Mouse (Mus musculus): ENCODE measurements at regions not wholly inside any gene's neighbourhood (a gene's known extent, or its start where the extent isn't known, plus 50 kb on each side); places are given as distances from the start of the nearest gene placed in this dataset.

DNA sequence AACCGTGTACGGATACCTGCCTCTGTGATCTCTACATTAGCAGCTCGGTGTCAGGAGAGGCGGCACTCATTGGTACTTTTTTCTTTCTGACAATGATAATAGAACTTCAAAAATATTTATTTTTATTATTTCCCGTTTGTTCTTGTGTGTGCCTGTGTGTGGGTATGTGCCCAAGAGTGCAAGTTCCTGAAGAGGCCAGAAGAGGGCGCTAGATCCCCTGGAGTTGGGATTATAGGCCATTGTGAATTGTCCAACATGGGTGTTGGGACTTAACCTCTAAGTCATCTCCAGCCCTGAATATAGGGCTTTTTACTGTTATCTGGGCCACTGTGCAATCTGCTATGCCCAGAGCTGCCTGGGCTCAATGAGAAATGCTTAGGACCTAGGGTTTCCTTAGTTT lies 99.6 kb upstream of the Zc3h12a start:
- no peak overlapping the region for H3K27ac ChIP-seq (ENCODE audit: low read depth, low read length)
- no peaks in the 10 kb centered on the region for H3K4me1 ChIP-seq (replicated peaks; ENCODE audit: control insufficient read depth, insufficient read depth, low read length)
- no peak for ATAC-seq
- H3K4me3 ChIP-seq (ENCODE audit: low read depth, low read length), result no peak overlapping the region
- H3K27me3 ChIP-seq (replicated peaks; ENCODE audit: control insufficient read depth, insufficient read depth, low read length), result no peaks in the 10 kb centered on the region; the same call in 1 of the 2 replicates
- WGBS, result 91% methylated on average over 6 of the region's 6 CpGs
- H3K9me3 ChIP-seq (ENCODE audit: control insufficient read depth), result no peaks in the 10 kb centered on the region
- no peaks in the 10 kb centered on the region for H3K36me3 ChIP-seq (ENCODE audit: control insufficient read depth, insufficient read depth)
- TF ChIP-seq CTCF (IDR thresholded peaks at IDR 0.05; ENCODE audit: low read depth), result 0 out of 2 replicates have a peak, but pooled peaks have one; percentile 9
- no peak overlapping the region for H3K9ac ChIP-seq (ENCODE audit: low read depth, low read length)
- no peak overlapping the region for H3K4me2 ChIP-seq (replicated peaks; ENCODE audit: low read depth)

- 40% methylated on average over 6 of the region's 6 CpGs for WGBS
- Histone ChIP-seq H3K9me3 (ENCODE audit: control insufficient read depth) (no peaks in the 10 kb centered on the region), H3K4me1 (replicated peaks; ENCODE audit: control insufficient read depth, insufficient read depth, low read length) (no peaks in the 10 kb centered on the region), H3K9ac (ENCODE audit: low read depth, low read length) (no peak overlapping the region), H3K36me3 (ENCODE audit: control insufficient read depth, insufficient read depth) (no peaks in the 10 kb centered on the region), H3K27me3 (replicated peaks; ENCODE audit: control insufficient read depth, insufficient read depth, low read length) (no peaks in the 10 kb centered on the region; the same call in 1 of the 2 replicates), H3K27ac (ENCODE audit: low read depth, low read length) (no peak overlapping the region), H3K4me2 (replicated peaks; ENCODE audit: low read depth) (no peak overlapping the region), H3K4me3 (ENCODE audit: low read depth, low read length) (no peak overlapping the region)
- no peak for ATAC-seq
- TF ChIP-seq CTCF (IDR thresholded peaks at IDR 0.05; ENCODE audit: low read depth), result no peak
Observed at GRCm38 (mm10) chr4:125222922-125223321, 95.3 kb upstream of the Zc3h12a start.

- TF ChIP-seq CTCF (IDR thresholded peaks at IDR 0.05; ENCODE audit: low read depth), result peak; percentile 64
- H3K4me2 ChIP-seq (replicated peaks; ENCODE audit: low read depth), result no peak overlapping the region
- no peaks in the 10 kb centered on the region for H3K4me1 ChIP-seq (replicated peaks; ENCODE audit: control insufficient read depth, insufficient read depth, low read length)
- H3K9me3 ChIP-seq (ENCODE audit: control insufficient read depth), result no peaks in the 10 kb centered on the region
- no peak overlapping the region for H3K27ac ChIP-seq (ENCODE audit: low read depth, low read length)
- no peak for ATAC-seq
- H3K9ac ChIP-seq (ENCODE audit: low read depth, low read length), result no peak overlapping the region
- H3K4me3 ChIP-seq (ENCODE audit: low read depth, low read length), result no peak overlapping the region
- no peaks in the 10 kb centered on the region; the same call in 1 of the 2 replicates for H3K27me3 ChIP-seq (replicated peaks; ENCODE audit: control insufficient read depth, insufficient read depth, low read length)
- H3K36me3 ChIP-seq (ENCODE audit: control insufficient read depth, insufficient read depth), result no peaks in the 10 kb centered on the region
- WGBS, result 27% methylated on average over 7 of the region's 7 CpGs
Observed at GRCm38 (mm10) chr4:125220314-125220713, 92.7 kb upstream of the Zc3h12a start.

DNA sequence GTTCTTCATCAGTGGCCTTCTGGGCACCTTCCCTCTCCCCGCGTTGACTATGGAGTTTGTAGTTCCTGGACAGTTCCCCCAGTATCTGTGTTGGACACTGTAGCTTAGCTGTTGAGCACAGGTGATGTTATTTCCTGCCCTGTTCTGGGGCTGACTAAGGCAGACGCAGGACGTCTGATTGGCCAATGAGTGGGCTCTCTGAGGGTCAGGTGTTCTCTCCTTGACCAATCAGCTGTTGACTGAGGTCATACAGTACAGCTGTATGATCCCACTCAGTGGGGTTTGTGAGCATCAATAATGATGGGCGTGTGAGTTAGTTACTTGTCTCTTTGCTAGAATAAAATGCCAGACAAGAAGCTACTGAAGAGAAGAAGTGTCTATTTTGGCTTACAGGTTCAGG lies 91.6 kb upstream of the Zc3h12a start:
- 82% methylated on average over 5 of the region's 5 CpGs for WGBS
- H3K4me2 ChIP-seq (replicated peaks; ENCODE audit: low read depth), result no peak overlapping the region
- H3K4me3 ChIP-seq (ENCODE audit: low read depth, low read length), result no peak overlapping the region
- H3K27me3 ChIP-seq (replicated peaks; ENCODE audit: control insufficient read depth, insufficient read depth, low read length), result no peaks in the 10 kb centered on the region; the same call in 1 of the 2 replicates
- H3K36me3 ChIP-seq (ENCODE audit: control insufficient read depth, insufficient read depth), result no peaks in the 10 kb centered on the region
- H3K27ac ChIP-seq (ENCODE audit: low read depth, low read length), result no peak overlapping the region
- H3K9ac ChIP-seq (ENCODE audit: low read depth, low read length), result no peak overlapping the region
- H3K4me1 ChIP-seq (replicated peaks; ENCODE audit: control insufficient read depth, insufficient read depth, low read length), result no peaks in the 10 kb centered on the region
- no peak for TF ChIP-seq CTCF (IDR thresholded peaks at IDR 0.05; ENCODE audit: low read depth)
- no peaks in the 10 kb centered on the region for H3K9me3 ChIP-seq (ENCODE audit: control insufficient read depth)
- ATAC-seq, result no peak

DNA sequence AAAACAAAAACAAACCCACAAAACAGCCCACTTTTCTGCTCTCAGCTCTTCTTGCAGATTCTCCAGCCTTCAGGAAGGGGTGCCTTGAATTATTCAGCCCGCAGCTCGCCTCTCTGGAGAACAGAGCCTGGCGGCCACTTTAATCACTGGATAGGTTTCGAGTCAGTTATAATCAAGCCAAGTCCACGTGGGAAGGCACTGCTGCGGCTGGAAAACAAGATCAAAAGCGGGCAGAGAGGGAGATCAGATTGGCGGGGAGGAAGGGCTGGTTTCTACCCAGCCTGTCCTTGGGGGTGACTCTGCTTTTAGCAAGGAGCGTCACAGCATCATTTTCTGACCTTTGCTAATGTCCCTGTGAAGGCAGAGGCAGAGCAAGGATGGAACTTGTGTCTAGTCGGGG lies 86.7 kb upstream of the Zc3h12a start:
- ATAC-seq, result no peak
- WGBS, result 64% methylated on average over 10 of the region's 10 CpGs
- no peak for TF ChIP-seq CTCF (IDR thresholded peaks at IDR 0.05; ENCODE audit: low read depth)
- Histone ChIP-seq H3K9me3 (ENCODE audit: control insufficient read depth) (no peaks in the 10 kb centered on the region), H3K36me3 (ENCODE audit: control insufficient read depth, insufficient read depth) (no peaks in the 10 kb centered on the region), H3K4me1 (replicated peaks; ENCODE audit: control insufficient read depth, insufficient read depth, low read length) (no peaks in the 10 kb centered on the region), H3K4me2 (replicated peaks; ENCODE audit: low read depth) (no peak overlapping the region), H3K9ac (ENCODE audit: low read depth, low read length) (no peak overlapping the region), H3K4me3 (ENCODE audit: low read depth, low read length) (no peak overlapping the region), H3K27me3 (replicated peaks; ENCODE audit: control insufficient read depth, insufficient read depth, low read length) (no peaks in the 10 kb centered on the region), H3K27ac (ENCODE audit: low read depth, low read length) (no peak overlapping the region)

GRCm38 (mm10) chr4:125212176-125212530 lies 84.5 kb upstream of the Zc3h12a start:
- Histone ChIP-seq H3K9me3 (ENCODE audit: control insufficient read depth) (no peaks in the 10 kb centered on the region), H3K4me3 (ENCODE audit: low read depth, low read length) (no peak overlapping the region), H3K27me3 (replicated peaks; ENCODE audit: control insufficient read depth, insufficient read depth, low read length) (no peaks in the 10 kb centered on the region), H3K4me1 (replicated peaks; ENCODE audit: control insufficient read depth, insufficient read depth, low read length) (no peaks in the 10 kb centered on the region), H3K36me3 (ENCODE audit: control insufficient read depth, insufficient read depth) (no peaks in the 10 kb centered on the region), H3K27ac (ENCODE audit: low read depth, low read length) (no peak overlapping the region), H3K4me2 (replicated peaks; ENCODE audit: low read depth) (no peak overlapping the region), H3K9ac (ENCODE audit: low read depth, low read length) (no peak overlapping the region)
- ATAC-seq, result no peak
- WGBS, result 31% methylated on average over 7 of the region's 7 CpGs
- no peak for TF ChIP-seq CTCF (IDR thresholded peaks at IDR 0.05; ENCODE audit: low read depth)
